Mouse (Mus musculus): Measurements from ENCODE around the gene Fbn1. TPM values are rescaled to one million over a fixed set of nuclear protein-coding genes. Genes with fewer than 3 reads are reported as not detected.
A peak's percentile ranks its signal among the peaks of the same experiment; 100 is the strongest.
"Not testable (repeated sequence)": the region's sequence is repeated elsewhere in the genome, so short reads cannot be mapped to it uniquely, and the experiment has no call there.

Fbn1 gene
- total RNA-seq, 2 experiments from 2014 or later: 163 TPM

- intact Hi-C loops (cut with DNase I): no loop called here
- DNase-seq: no peak
These were observed 193.4 kb downstream of the Fbn1 start for GRCm38 (mm10) chr2:125314169-125314925.

DNA sequence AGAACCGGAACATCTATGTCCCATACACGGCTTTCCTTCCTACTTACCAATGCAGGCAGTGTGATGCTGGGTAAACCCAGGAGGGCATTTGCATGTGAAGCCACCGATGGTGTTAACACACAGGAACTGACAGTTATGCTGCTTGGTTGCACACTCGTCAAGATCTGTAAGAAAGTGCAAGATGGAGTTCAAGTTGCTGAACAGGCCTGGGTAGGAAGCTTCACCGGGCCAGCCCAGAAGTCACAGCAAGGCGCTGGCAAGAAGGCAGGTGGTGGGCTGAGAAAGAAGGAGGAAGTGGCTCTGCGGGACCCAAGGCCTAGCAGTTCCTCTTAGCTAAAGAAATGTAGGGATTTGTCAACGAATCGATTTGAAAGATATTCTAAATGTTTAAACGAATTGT, 198.1 kb downstream of the Fbn1 start:
- intact Hi-C loops (cut with DNase I): no loop called here

DNA sequence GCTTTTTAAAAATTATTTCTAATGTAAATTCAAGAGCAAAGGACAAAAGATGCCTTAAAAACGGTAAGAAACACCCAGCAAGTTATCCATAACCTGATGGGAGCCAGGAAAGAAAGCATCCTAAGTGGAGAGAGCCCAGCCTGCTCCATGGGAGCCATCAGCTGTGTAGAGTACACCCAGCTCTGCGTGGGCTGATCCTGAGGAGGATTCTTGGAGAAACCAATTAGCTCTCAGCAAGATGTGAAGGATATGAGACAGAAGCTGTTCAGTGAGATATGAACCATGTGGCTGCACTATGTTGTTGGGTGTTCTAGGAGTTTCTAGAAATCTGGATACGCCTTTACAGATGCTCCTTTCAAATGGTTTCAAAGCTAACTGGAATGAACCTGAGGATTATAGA, 202.1 kb downstream of the Fbn1 start:
- intact Hi-C loops (cut with DNase I): no loop called here
- no peak for DNase-seq

More for the DNA sequence above, 198.1 kb downstream of the Fbn1 start:
- no peak for DNase-seq

DNA sequence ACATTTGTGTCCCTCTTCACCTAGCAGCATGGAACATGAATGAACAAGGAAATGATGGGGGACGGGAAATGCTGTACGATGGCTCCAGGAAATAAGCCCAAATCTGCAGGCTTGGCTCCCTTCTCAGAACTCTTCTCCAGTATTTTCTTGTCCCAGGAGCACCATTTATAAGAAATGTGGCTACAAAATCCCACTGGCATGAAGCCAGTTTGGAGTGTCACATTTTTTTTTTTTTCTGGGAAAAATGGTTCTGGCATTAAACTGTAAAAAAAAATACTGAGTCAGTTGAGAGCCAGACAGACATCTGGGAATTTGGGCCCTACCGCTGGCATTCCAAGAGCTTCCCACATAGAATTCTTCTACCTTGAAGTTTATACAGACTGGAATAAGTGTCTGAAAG, 203.0 kb downstream of the Fbn1 start:
- intact Hi-C loops (cut with DNase I): loop anchor here (5.0 kb wide), 1 partner anchor 42 kb away; no protein-coding TSS in a partner anchor
- peak in 1 of 2 experiments; percentile 28 for DNase-seq

DNA sequence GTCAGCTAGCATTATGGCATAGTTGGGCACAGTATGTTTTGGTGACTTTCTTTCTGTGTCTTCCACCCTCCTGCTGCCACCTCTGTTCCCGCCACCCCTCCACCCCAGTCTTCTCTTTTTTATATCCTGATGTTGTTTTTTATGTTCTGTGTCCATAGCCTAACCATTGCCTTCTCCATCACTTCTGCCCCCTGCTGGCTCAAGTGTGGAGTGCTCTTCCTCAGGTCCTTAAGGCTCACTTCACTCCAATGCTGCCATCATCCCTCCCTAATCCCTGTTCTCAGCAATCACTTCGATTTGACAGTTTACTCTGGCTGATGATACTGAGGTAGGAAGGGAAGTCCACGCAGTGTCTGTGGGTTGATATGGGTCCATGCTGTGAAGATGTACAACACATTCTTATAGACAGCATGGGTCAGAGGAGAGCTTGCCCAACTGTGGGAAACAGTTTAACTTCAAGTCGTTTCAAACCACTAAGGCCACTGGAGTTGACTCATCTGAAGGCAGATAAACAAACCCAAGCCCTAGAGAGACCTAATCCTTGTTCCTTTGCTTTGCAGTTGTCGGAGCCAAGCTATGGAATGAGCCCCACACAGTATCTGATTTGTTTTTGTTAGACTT, 203.9 kb downstream of the Fbn1 start:
- intact Hi-C loops (cut with DNase I): loop anchor here (5.0 kb wide), 1 partner anchor 42 kb away; no protein-coding TSS in a partner anchor
- DNase-seq: peak in 1 of 2 experiments; percentile 36

DNA sequence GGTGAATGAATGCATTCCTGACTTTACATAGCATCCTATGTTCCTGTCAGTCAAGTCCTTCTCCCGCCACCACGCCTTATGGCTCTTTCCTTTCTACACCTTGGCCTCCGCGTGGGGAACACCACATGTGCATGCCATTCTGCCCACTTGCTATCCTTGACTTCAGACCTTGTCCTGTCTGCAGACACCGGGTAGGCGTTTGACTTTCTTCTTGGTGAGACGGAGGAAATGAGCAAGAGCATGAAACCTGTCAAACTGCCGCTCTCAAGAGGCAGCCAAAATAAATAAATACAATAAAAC, 205.2 kb downstream of the Fbn1 start:
- intact Hi-C loops (cut with DNase I): loop anchor here (5.0 kb wide), 1 partner anchor 40 kb away; no protein-coding TSS in a partner anchor
- no peak for DNase-seq

DNA sequence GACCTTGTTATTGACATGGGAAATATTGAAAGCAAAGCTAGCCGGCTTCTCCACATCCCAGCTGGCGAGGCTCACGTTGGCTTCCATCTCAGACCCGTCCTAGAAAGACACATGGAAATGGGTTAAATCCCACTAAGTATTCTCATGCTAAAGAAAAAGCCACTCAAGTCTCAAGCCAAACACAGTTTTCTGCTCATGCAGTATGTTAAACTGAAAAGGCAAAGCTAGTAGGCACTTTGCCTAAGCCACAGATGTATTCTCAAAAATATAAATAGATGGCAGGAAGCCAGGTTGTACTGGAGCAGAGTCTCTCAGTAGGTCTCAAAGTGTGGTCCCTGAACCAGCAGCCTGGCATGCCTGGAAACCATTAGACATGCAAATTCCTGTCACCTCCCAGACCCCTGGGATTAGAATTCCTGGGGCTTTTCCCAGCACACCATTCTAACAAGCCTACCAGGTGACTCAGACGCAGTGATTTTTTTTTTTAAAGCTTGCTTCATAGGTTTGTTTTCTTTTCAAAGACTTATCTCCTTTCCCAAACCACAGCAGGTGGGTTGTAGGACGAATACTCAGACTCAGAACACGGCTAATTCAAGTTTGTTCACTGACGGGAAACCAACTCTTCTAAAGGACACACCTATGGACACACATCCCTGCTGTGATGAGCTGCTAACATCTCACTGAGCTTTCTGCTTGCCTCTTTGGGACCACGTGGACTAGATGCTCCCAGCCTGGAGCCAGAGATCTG, 205.7 kb downstream of the Fbn1 start:
- no peak for DNase-seq
- intact Hi-C loops (cut with DNase I): loop anchor here (5.0 kb wide), 1 partner anchor 40 kb away; no protein-coding TSS in a partner anchor

DNA sequence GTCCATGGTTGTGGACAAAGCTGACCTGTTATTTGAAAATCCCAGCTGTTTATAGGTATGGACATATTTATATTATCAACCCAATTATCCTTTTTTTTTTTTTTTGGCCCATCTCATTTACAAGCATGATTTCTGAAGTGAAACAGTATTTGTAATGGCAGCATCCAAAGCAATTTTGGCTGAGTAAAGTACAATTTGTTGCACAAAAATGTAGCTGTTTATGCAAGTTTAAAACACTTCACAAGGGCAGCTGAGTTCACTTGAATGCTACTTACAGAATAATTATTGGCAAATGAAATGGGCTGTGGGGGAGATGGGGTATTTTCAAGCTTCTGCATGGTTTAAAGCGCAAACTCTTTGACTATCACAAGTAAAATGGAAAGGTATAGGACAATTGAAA, 209.0 kb downstream of the Fbn1 start:
- DNase-seq: no peak
- intact Hi-C loops (cut with DNase I): no loop called here

DNA sequence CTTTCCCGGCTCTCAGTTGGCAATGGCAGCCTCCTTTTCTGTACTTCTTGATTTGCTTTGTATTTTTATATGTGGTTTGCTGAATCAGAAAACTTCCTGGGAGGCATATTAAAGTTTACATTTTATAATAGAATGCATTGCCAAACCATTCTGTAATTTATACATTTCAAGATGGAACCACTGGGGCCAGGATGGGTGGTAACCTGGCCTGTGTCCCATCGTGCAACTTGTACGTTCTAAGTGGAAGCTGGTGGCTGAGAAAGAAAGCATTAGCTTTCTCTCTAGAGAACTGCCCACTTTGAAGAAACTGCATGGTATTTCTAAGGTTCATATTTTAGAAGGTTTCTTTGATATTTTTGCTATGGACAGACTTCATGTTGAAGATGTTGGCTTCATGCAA, 212.3 kb downstream of the Fbn1 start:
- intact Hi-C loops (cut with DNase I): no loop called here
- DNase-seq: no peak

- intact Hi-C loops (cut with DNase I): no loop called here
- peak in 1 of 2 experiments; percentile 23 for DNase-seq
These were observed 213.8 kb downstream of the Fbn1 start for GRCm38 (mm10) chr2:125293969-125294491.

- intact Hi-C loops (cut with DNase I): no loop called here
- no peak for DNase-seq
These were observed 215.2 kb downstream of the Fbn1 start for GRCm38 (mm10) chr2:125292616-125293015.

DNA sequence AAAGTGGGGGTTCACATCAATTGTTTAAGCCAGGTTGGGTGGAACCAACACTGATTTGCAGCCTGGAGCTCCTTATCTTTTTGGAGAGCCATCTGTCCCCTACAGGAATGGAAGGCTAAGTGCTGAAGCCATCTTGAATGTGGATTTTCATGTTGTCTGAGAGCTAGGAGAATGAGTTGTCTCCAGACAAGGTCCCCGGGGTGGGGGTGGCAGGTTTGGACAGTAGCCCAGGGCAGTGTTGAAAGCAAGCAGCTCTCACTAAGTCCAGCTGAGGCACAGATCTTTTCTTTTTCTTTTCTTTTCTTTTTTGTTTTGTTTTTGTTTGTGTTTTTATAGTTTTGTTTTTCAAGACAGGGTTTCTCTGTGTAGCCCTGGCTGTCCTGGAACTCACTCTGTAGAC, 216.7 kb downstream of the Fbn1 start:
- peak; percentile 40 to 50 for DNase-seq
- intact Hi-C loops (cut with DNase I): no loop called here

GRCm38 (mm10) chr2:125290197-125290965, 217.4 kb downstream of the Fbn1 start:
- peak; percentile 53 to 74 for DNase-seq
- intact Hi-C loops (cut with DNase I): no loop called here

DNA sequence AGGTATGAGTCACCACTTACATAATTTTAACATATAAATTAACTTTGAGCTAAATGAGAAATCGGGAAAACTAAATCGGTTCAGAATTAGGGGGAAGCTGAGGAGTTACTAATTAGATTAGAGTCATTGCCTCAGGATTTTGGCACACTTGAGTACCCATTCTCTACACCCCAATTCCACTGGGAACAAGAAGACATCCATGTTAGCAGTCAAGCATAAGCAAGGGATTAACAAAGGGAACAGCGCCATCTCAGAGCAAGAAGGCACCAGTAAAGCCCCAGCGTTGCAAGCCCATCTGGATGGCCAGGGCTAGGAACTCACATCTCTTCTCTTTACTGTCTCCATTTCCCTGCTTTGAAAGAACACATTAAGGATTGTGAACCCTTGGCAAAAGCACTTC, 222.0 kb downstream of the Fbn1 start:
- intact Hi-C loops (cut with DNase I): no loop called here
- DNase-seq: no peak

DNA sequence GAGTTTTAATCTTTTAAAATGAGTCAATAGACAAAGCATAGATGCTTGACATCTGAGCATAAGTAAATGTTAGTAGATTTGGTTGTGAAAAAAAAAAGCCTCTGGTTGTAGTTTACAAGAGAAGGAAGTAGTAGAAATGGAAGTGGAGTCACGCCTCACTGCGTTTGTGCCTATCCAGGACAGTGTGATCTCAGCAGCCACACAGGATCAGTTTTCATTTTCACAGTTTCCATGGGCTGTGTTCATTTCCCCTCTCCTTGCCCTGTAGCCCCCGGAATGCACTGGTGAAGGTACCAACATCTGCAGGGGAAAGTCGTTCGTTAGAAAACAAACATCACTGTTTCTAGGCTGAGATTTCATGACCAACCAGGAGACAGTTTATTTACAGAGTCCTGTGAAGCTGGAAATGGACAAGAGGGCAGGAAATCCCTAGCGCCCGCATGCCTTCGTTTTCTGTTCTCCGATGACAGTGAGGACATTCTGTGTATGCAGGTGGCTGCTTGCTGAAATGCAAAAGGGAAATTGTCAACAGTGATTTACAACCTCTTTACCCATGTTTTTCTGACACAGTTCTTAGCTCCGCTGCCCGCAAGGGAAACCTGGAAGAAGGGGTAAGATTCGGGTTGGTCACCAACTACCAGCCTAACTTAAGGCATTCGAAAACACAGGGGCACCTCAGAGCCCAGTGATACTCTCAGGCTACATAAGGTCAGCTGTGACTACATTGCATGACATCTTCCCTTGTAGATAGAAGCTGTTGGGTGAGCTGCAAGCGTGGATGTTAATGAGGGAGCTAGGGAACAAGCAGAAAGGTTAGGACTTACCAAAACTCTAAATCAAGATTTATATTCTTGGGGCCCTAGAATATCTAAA, 225.2 kb downstream of the Fbn1 start:
- no peak for DNase-seq
- intact Hi-C loops (cut with DNase I): no loop called here

DNA sequence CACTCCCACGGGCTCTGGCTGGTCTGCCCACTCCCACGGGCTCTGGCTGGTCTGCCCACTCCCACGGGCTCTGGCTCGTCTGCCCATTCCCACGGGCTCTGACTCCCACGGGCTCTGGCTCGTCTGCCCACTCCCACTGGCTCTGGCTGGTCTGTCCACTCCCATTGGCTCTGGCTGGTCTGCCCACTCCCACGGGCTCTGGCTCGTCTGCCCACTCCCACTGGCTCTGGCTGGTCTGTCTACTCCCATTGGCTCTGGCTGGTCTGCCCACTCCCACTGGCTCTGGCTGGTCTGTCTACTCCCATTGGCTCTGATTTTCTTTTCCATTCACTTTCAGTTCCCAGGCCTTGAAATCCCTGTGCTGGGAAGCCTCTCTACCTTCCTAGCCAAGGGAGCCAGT, 227.8 kb downstream of the Fbn1 start:
- DNase-seq; intact Hi-C loops (cut with DNase I): not testable (repeated sequence)

GRCm38 (mm10) chr2:125278474-125278873, 229.3 kb downstream of the Fbn1 start:
- DNase-seq: peak; percentile 37 to 38
- intact Hi-C loops (cut with DNase I): no loop called here

- DNase-seq: no peak
- intact Hi-C loops (cut with DNase I): no loop called here
These were observed 231.1 kb downstream of the Fbn1 start for GRCm38 (mm10) chr2:125276692-125277091.

GRCm38 (mm10) chr2:125275617-125276016, 232.2 kb downstream of the Fbn1 start:
- intact Hi-C loops (cut with DNase I): no loop called here
- no peak for DNase-seq

All from heart, postnatal 14 days (tissue).